Mouse (Mus musculus) Patski (cell line): Measurements from ENCODE around the gene Snx20. TPM values are rescaled to one million over a fixed set of nuclear protein-coding genes. Genes with fewer than 3 reads are reported as not detected.
"Not testable (repeated sequence)": the region's sequence is repeated elsewhere in the genome, so short reads cannot be mapped to it uniquely, and the experiment has no call there.

Experiments used
- ATAC-seq: fragments of 100-300 bp; one replicate; pipeline ENCODE4 v1.8.0; 2021
- CTCF ChIA-PET: fragments of 350-600 bp; sonication (Branson Sonifier 250); formaldehyde crosslinking; loops from one replicate; lab custom pipeline; 2022; ENCODE audit warnings: inconsistent platforms; lab: Charles Lee
- POLR2A ChIA-PET: fragments of 350-600 bp; sonication (Branson Sonifier 250); formaldehyde crosslinking; loops from one replicate; lab custom pipeline; 2022; ENCODE audit warnings: antibody characterized with exemption, inconsistent platforms; lab: Charles Lee
- DNase-seq: peaks from one replicate; pipeline ENCODE4 v3.0.0-alpha.2; 2011; ENCODE audit warnings: low read depth, low spot score
- H3K27me3 ChIP-seq: fragments of 371-371 bp; one replicate; pipeline ENCODE4 v1.5.1; 2021
- CTCF ChIP-seq: fragments of 100-300 bp; IDR thresholded peaks from one replicate; pipeline ENCODE4 v1.5.1; 2021
- in situ Hi-C: fragments of 300-500 bp; cut with MboI; formaldehyde crosslinking; loops from 3 replicates; pipeline ENCODE4 v1.11.1; 2018; ENCODE audit warnings: low pct_unique_long_range_greater_than_20kb, mixed read lengths
- polyA plus RNA-seq: library from polyadenylated mRNA; unstranded; gene quantifications from one replicate; pipeline ENCODE4 v1.2.3, GENCODE M21; 2021

Snx20 gene
- polyA plus RNA-seq, 1 experiment from 2014 or later: 0.03 TPM

DNA sequence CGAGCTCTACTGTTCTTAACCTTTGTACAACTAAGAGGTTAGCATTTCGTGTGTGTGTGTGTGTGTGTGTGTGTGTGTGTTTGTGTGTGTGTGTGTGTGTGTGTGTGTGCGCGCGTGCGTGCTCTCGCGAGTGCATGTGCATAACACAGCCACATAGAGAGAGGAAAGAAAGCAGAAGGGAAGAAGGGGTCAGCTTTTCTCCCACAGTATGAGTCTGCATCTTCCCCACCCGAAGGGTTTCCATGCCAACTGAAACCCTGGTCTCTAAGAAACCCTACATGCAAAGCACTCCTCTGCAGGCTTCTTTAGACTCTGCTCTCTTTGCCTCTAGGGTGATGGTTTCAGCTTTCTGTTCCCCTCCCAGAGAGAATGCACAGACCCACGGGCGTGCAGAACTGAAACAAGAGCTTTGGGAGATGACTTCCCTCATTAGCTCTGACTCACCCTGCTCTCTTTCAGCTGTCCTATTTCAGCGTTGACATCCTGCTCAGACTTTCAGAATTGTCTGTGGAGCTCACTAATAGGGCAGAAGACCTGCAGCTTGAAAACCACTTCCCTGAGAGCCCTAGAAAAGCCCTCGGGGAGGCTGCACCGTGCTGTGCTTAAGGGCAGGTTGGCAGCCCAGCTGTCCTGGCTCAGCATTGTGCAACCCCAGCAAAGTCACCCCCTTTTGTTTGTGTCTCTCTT, 32.6 kb upstream of the Snx20 start:
- POLR2A ChIA-PET: no interaction called here
- H3K27me3 ChIP-seq: peaks cover 19% of the 10 kb centered on the region
- in situ Hi-C loops: no loop called here
- ATAC-seq (no peak), DNase-seq (no peak)
- CTCF ChIA-PET: interaction anchor here (1.0 kb wide), 1 partner anchor 9 kb away, joined by 3 read pairs; no protein-coding TSS in a partner anchor
- TF ChIP-seq CTCF: no peak

DNA sequence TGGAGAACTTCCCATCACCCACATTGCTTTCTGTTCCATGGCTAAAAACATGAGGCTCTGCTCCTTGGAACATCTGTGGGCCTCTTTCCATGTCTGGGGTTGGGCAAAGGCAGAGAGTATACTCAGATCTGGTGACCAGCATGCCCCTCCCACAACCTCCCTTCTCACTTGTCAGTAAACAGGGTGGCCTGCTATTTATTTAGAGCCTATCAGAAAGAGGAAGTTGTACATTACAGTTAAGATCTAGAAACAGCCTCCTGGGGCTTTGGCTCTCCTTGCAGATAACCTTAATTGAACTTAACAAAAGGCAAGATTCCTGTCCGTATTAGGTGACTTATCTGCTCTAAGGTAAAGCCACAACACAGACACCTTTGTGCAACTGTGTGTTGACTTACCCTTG, 30.5 kb upstream of the Snx20 start:
- in situ Hi-C loops: no loop called here
- TF ChIP-seq CTCF: no peak
- peaks cover 20% of the 10 kb centered on the region for H3K27me3 ChIP-seq
- ATAC-seq (no peak), DNase-seq (no peak)
- CTCF ChIA-PET: no interaction called here
- POLR2A ChIA-PET: no interaction called here

DNA sequence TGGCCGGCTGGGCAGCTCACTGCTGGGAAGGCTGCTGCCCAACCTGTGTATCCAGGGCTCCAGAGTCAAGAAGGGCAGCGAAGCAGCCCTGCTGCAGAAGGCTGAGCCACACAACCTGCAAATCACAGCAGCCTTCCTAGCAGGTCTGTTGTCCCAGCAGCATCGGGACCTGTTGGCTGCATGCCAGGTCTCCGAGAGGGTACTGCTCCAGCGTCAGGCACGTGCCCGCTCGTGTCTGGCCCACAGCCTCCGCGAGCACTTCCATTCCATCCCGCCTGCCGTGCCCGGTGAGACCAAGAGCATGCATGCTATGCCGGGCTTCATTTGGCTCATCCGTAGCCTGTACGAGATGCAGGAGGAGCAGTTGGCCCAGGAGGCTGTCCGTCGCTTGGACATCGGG, 29.0 kb upstream of the Snx20 start:
- ChIA-PET POLR2A (no interaction called here), CTCF (no interaction called here)
- ATAC-seq (no peak), DNase-seq (no peak)
- TF ChIP-seq CTCF: no peak
- in situ Hi-C loops: no loop called here
- peaks cover 20% of the 10 kb centered on the region for H3K27me3 ChIP-seq

DNA sequence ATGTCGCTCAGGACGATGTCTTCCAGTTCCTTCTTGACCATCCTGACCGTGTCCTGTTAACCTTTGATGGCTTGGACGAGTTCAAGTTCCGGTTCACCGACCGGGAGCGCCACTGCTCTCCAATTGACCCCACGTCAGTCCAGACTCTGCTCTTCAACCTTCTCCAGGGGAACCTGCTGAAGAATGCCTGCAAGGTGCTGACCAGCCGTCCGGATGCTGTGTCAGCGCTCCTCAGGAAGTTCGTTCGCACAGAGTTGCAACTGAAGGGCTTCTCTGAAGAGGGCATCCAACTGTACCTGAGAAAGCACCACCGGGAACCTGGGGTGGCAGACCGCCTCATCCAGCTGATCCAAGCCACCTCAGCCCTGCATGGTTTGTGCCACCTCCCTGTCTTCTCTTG, 28.2 kb upstream of the Snx20 start:
- H3K27me3 ChIP-seq: peaks cover 20% of the 10 kb centered on the region
- ATAC-seq (no peak), DNase-seq (no peak)
- CTCF ChIA-PET: no interaction called here
- no peak for TF ChIP-seq CTCF
- in situ Hi-C loops: no loop called here
- POLR2A ChIA-PET: no interaction called here

DNA sequence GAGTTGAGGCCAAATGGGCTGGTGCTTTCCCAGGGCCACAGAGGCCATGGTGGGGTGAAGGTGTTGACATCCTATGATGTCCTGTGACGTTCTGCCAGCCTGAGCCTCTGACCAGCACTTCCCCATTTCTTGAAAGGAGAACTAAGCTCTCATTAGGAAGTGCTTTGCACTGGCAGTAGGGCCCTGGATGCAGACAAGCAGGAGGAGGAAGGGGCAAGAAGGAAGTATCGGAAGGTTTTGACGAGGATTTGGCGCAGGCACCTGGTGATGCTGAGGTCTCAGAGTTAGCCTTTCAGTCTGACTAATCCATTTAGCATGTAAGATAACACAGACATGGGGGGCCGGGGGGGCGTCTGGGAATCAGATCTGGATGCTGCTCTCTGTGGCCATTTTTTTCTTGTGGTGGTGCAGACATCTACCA, 26.5 kb upstream of the Snx20 start:
- TF ChIP-seq CTCF: no peak
- ChIA-PET POLR2A (no interaction called here), CTCF (interaction anchor here (1.4 kb wide), 1 partner anchor 15 kb away, joined by 4 read pairs; no protein-coding TSS in a partner anchor)
- DNase-seq: no peak
- no peak for ATAC-seq
- in situ Hi-C loops: no loop called here
- peaks cover 20% of the 10 kb centered on the region for H3K27me3 ChIP-seq

DNA sequence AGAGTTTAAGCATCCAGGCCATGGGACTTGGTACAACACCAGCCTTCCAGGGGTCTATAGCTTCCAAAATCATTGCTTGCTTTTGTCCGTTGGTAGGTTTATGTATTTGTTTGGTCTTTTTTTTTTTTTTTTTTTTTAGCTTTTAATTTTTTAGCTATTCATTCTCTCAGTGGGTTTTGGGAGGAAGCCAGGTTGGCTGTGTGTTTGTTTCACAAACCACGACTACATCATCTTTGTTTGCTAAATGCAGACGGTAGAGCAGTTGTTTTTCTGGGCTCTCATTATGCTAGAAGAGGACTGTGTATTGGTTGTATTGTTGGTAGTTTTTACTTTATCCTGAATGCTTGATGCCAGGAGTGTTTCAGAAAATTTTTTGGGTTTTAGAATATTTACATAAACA, 23.9 kb upstream of the Snx20 start:
- peaks cover 17% of the 10 kb centered on the region for H3K27me3 ChIP-seq
- POLR2A ChIA-PET: no interaction called here
- TF ChIP-seq CTCF: no peak
- in situ Hi-C loops: no loop called here
- ATAC-seq (no peak), DNase-seq (no peak)
- CTCF ChIA-PET: interaction anchor here (1.3 kb wide), 1 partner anchor 9 kb away, joined by 3 read pairs; no protein-coding TSS in a partner anchor

DNA sequence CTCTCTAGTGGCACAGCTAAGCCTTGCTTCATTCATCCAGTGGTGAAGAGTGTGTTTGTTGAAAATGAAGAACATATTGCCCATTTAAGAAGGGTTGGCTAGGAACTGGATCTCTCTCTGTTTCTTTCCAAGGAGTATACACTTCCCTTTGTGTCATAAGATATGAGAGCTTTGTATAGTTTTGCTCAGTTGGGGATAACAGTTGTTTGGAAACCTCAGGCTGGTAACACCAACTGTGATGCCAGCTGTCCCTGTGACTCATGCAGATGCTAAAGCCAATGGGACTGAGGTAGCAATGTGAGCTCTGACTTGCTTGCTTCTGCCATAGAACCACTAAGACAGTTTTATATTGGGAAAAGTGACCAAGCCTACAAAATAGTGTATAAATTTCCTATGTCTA, 19.4 kb upstream of the Snx20 start:
- CTCF ChIA-PET: no interaction called here
- TF ChIP-seq CTCF: no peak
- DNase-seq (no peak), ATAC-seq (no peak)
- in situ Hi-C loops: no loop called here
- H3K27me3 ChIP-seq: peaks cover 12% of the 10 kb centered on the region
- POLR2A ChIA-PET: no interaction called here

DNA sequence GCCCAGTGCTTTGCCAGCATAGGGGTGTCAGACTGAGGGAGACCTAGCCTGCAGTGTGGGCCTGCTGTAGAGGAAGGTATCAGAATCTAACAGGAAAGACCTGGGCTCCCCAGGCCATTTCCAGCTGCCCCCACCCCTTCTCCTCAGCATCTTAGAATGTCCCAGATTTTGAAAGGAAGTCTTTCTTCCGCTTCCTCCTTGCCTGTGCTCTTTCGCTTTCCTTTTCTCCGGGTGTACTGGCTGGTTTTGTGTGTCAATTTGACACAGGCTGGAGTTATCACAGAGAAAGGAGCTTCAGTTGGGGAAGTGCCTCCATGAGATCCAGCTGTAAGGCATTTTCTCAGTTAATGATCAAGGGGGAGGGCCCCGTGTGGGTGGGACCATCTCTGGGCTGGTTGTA, 15.2 kb upstream of the Snx20 start:
- POLR2A ChIA-PET, ATAC-seq, in situ Hi-C loops, CTCF ChIA-PET, DNase-seq: not testable (repeated sequence)
- H3K27me3 ChIP-seq: peaks cover 15% of the 10 kb centered on the region

DNA sequence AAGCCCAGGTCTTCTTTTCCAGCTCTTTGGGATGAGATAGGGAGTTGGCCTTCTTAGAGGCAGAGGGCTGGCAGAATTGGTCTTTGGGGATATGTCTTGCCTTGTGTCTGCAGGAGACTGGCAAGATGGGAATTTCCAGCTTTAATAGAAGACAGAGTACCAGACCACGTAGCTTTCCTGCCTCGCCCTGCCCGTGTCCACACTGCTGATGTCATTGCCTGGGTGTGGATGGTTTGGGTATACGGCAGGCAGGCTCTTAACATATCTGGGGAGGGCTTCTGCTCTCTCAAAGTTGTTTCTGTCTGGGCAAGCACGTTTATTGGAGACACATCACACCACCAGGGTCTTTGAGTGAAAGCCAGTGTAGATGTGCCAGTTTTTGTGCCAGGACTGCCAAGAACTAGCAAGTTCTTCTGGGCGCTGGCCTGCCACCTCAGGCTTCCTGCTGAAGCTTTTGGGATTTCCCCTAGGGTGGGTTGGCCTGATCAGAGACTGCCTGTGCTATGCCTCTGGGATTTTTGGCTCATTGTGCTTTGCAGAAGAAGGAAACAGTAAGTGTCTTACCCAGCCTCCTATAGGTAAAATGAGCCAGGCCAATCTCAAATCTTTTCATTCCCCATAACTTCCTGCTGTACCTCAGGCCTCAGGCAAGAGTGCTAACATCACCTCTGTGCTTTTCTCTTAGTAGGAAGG, 14.2 kb upstream of the Snx20 start:
- in situ Hi-C loops: no loop called here
- ChIA-PET CTCF (no interaction called here), POLR2A (no interaction called here)
- ATAC-seq (no peak), DNase-seq (no peak)
- TF ChIP-seq CTCF: no peak
- peaks cover 10% of the 10 kb centered on the region for H3K27me3 ChIP-seq

DNA sequence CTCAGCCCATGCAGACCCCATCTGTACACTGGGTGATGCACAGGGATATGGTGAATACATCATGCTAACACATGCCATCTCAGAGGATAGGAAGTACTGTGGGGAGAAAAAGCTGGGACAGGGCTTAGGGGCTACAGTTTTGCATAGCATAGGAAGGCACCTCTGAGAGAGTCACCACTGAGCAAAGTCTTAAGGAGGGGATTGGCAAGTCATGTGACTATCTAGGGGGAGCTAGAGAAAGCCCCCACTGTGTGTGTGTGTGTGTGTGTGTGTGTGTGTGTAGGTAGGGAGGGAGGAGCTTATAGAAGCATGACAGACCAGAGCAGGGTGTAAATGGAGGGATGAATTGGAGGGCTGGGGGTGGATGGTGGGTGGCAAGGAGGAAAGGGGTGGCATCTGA, 12.4 kb upstream of the Snx20 start:
- POLR2A ChIA-PET: no interaction called here
- in situ Hi-C loops: no loop called here

More for the DNA sequence above, 12.4 kb upstream of the Snx20 start:
- DNase-seq (no peak), ATAC-seq (no peak)
- CTCF ChIA-PET: no interaction called here
- peaks cover 6% of the 10 kb centered on the region for H3K27me3 ChIP-seq
- no peak for TF ChIP-seq CTCF
